Mouse (Mus musculus): ENCODE measurements around the gene Sbf2.

Gene Sbf2

DNA sequence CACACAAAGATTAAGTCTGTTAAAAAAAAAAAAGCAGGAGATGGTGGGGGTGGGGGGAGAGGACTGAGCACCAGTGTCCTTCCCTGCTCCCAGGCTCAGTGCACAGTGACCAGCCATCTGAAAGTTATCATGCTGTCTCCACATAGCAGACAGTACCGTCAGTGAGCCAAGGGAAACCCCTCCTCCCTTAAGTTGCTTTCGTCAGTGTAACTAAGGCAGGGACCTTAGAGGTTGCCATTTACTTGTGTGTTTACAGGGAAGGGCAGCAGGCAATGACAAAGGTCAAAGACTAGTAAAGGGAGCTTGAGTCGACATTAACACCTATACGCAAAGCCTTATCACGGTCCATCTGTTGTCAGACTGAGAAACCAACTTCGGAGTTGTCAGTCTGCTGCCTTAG, 311.8 kb downstream of the Sbf2 start:
- no peak for DNase-seq

DNA sequence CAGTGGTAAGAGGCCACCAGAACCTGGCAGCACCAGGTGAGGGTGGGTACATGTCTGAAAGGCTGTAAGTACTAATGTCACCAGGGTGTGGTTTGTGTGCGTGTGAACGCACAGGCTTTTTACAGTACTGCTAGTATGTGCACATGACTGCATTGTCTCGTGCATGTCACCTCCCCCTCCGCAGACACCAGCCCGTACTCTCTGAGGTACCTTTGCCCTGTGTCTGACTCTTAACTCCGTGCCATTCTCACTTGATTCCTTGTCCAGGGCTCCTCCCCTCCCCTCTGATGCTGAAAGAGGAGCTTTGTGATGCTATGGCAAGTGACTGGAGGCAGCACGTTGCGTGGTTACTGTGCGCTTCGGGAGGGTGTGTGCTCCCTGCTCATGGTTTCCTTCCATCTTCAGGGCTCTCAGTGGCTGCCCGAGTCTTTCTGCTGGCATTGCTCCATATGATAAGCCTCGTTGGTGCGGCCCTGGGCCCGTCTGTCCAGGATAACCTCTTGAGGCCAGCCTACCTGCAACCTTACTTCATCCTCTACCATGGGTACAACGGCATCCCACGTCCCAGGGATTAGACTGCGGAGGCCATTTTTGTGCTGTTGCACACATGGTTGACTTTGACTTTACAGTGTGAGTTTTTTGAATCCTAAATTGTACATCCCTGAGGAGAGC, 315.8 kb downstream of the Sbf2 start:
- DNase-seq, result peak; percentile 41

- peak; percentile 42 for DNase-seq
Observed at GRCm38 (mm10) chr7:110298090-110298489, 316.6 kb downstream of the Sbf2 start.

GRCm38 (mm10) chr7:110297611-110298010, 317.1 kb downstream of the Sbf2 start:
- no peak for DNase-seq

- DNase-seq, result peak; percentile 90
Observed at GRCm38 (mm10) chr7:110296889-110297603, 317.7 kb downstream of the Sbf2 start.

- no peak for DNase-seq
Observed at GRCm38 (mm10) chr7:110289647-110290046, 325.1 kb downstream of the Sbf2 start.

GRCm38 (mm10) chr7:110288731-110289191, 326.0 kb downstream of the Sbf2 start:
- peak; percentile 81 for DNase-seq

DNA sequence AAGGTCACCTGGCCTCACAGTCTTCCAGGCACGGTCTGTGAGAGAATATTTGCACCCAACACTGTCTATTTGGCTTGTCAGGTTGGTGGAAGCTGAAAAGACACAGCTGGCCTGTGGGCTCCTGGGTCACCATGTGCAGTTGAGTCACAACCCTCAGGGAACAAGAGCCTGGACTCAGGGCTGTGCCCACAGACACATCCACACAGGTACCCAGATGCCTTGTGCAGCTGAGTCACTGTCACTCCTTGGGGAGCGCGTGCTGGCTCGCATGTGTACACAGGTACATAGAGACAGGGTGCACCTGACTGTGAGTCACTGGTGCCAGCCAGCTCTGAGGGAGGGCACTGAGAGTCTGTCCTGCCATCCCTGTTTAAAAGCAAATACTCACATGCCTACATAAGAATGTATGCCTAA, 326.5 kb downstream of the Sbf2 start:
- no peak for DNase-seq

DNA sequence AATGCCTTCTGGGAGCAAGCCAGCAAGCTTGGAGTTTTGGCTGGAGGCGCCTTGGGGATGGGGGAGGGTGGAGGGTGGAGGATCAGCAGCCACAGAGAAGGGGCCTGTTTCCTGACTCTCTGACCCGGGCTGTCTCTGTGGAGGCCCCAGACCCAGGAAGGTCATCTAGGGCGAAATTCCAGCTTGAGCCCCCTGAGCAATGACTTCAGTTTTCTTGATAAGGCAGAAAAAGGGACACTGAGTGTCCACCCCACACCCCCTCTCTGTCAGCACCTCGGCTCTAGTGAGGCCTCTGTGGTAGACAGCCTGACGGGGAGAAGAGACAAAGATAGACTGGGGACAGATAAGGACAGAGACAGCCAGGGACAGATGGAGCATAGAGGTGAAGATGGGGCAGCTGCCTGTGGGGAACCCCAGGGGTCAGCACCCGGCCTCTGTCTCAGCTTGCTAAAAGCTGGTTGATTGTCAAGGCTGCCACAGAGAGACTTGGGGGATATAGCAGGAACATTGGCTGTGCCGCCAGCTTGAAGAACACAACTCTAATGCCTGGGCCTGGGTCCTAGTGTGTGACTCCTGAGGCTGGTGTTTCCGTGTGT, 327.1 kb downstream of the Sbf2 start:
- DNase-seq, result peak; percentile 64

DNA sequence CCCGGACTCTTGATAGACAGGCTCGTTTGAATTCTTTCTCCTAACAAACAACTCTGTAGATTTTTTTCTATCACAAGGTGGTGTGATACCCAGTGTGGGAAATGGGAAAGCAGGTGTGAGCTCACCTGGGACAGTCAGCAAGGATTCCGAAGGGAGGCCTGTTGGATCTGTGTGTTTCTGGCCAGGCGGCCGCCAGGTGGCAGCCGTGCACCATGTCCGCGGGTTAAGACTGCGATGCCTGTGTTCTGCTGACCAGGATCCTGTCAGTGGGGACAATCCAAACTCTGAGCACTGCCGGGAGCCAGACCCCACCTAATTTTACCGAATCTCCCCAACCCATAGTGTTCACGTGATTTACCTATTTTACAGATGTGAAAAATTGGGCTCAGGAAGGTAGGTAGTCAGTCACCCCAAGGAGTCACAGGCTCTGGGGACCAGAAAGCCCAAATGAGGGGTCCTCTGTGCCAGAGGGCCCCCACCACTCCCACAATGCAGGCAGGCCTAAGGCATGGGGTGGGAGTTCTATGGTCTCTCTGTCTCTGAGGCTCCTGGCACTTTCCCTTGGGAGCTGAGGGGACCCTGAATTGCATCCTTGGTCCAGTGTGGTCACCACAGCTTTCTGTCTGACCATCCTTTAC, 327.8 kb downstream of the Sbf2 start:
- peak; percentile 89 for DNase-seq

DNA sequence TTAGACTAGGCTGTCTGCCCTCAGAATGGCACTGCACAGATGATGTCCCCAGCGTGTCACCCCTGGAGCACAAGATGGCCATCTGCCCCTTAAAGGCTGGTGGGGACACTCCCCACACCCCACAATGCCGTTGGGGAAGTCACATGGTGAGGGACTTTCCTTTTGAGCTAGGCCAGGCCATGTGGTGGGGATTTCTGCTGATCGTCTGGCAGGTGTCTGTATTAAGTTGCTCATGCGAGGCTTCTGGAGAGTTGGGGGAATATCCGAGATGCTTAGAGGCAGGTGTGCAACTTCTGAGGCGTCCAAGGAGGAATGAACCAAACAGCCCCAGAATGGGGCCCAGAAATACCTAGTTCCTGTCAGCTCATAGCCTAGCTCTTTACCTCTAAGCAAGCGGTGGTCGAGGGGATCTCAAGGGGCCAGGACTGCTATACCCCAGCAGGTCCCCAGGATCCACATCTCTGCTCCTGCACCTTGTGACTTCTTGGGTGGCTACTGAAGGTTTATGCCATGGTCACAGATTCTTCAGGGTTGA, 328.5 kb downstream of the Sbf2 start:
- DNase-seq, result no peak

- no peak for DNase-seq
Observed at GRCm38 (mm10) chr7:110285849-110286151, 328.9 kb downstream of the Sbf2 start.

DNA sequence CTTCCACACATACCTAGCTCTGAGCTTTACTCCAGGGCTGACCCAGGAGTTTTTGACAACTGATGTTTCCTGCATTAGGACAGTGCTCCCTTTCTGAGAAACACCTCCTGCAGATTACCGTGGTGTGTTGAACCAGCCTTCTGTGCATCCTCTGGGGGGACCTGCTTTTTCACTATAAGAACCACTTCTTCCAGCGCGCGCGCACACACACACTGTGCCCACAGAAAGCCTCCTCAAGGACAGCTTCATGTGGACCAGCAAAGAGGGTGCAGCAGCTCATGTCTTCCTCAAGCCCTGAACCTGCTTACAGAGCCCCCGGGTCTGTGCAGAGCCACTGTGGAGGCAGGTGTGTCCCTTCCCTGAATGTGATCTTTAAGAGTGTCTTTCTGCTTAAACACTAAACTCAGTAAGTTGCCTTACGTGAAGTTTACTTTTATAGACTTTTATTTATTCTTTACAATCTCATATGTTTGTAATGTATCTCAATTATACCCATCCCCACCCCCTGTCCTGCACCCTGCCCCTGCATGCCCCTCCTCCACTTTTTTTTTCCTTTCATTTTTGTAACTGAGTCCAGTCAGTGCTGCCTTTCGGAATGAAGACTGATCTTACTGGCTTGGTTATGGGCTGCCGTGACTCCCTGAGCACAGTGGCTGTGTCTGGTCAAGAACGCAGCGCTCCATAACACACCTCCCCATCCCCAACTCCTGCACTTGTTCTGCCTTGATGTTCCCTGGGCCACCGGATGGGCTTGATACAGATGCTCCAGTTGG, 329.5 kb downstream of the Sbf2 start:
- DNase-seq, result no peak

DNA sequence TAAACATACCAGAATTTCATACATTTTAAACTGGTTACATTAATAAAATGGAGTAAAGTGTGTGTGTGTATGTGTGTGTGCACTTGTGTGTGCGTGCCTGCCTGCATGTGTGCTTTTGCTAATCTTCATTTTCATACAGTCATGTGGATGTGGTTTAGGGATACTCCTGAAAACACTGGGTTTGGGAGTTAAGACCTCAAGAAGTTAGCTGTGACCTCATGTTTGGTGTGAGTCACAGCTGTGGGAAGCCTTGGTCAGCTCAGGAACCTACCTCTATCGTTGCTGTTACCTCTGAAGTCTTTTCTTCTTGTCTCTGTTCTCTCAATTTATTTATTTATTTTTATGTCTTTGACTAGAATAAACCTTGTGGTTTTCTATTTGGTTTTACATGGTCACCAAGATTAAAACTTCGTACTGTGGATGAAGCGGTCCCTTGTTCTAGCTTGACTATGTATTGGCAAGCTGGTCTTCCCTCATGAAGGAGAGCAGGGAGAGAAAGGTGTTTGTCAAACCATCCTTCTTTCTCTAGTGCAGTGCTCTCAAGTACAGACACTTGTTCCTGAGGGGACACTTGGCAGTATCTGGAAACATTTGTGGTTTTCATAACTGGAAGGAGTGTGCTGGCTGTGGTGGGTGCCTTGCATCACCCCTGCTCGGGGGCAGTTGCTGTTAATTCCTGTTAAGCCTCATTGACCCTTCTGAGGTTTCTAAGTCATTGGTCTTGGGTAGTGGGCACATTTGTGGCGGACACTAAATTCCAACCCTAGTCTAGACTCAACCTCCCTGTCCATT, 331.0 kb downstream of the Sbf2 start:
- no peak for DNase-seq

DNA sequence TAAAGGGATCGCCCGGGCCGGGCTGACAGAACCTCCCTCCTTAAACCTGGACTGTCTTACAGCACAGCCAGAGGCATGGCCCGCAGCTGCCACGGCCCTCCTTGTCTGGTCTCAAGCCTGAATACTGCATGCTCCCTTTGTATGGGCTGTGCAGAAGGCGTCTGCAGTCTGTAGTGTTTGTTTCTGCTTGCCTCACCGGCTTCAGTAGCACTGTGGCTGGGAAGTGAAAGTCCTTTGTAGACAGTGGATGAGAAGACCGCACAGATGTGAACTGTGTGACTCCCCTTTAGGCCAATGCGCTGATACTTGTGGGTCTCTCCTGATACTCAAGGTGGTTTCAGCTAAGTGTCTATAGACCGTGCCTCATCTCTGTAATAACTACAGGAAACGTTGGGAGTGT, 331.9 kb downstream of the Sbf2 start:
- no peak for DNase-seq

- DNase-seq, result no peak
Observed at GRCm38 (mm10) chr7:110281435-110282256, 333.1 kb downstream of the Sbf2 start.

- no peak for DNase-seq
Observed at GRCm38 (mm10) chr7:110279183-110279582, 335.5 kb downstream of the Sbf2 start.

- DNase-seq, result peak; percentile 34
Observed at GRCm38 (mm10) chr7:110277734-110278245, 336.9 kb downstream of the Sbf2 start.

- peak; percentile 62 for DNase-seq
Observed at GRCm38 (mm10) chr7:110272434-110272833, 342.3 kb downstream of the Sbf2 start.

- peak; percentile 83 for DNase-seq
Observed at GRCm38 (mm10) chr7:110271814-110272213, 342.9 kb downstream of the Sbf2 start.

DNA sequence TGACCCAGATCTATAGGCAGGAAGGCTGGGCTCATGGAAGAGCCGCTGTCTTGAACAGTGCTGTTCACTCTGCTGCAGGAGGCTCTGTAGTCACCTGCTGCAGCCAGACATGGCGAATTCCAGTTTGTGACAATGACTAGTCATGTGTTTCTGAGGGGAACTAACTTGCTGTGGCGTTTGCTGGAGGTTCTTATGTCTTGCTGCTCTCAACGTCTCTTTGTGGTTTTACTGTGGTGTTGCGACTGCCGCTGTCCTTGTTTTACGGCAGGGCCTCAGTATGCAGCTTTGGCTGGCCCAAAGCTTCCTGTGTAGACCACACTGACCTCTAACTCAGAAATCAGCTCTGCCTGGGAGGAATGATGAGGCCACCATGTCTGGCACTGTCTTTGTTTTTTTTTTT, 344.3 kb downstream of the Sbf2 start:
- no peak for DNase-seq

Measured in kidney, postnatal 14 days (tissue).